Mouse (Mus musculus): ENCODE data around the gene Olfr286. TPM values are rescaled to one million over a fixed set of nuclear protein-coding genes. Genes with fewer than 3 reads are reported as not detected.

Olfr286 gene
- total RNA-seq (2014; rRNA removed) (0.26 TPM in 1 of 2 replicates, not detected in the other), polyA plus RNA-seq (2015; fragmentation: Nextera tagmentation; extraction: Ambion mirVana) (not detected in 2 replicates)

- Histone ChIP-seq H3K9ac (replicated peaks; ENCODE audit: low read length) (no peak within 1 kb of the TSS), H3K4me3 (ENCODE audit: low read length) (no peak within 1 kb of the TSS), H3K4me1 (ENCODE audit: insufficient read depth, low read length) (no peaks in the 10 kb centered on the region), H3K9me3 (ENCODE audit: low read length) (no peaks in the 10 kb centered on the region), H3K36me3 (ENCODE audit: insufficient read depth, low read length) (no peaks in the 10 kb centered on the region), H3K27me3 (ENCODE audit: insufficient read depth, low read length) (no peaks in the 10 kb centered on the region), H3K27ac (no peak within 1 kb of the TSS), H3K4me2 (ENCODE audit: low read depth, low read length) (no peak within 1 kb of the TSS)
- DNase-seq (ENCODE audit: low spot score), result no peak
- ATAC-seq, result no peak
- WGBS, result 83% methylated on average over 4 of the region's 4 CpGs
- no peak for TF ChIP-seq CTCF (IDR thresholded peaks at IDR 0.05; ENCODE audit: low read depth)
Measured at GRCm38 (mm10) chr15:98234350-98234749, at the start of gene Olfr286. Olfr286 (minus strand) TSS chr15:98234450.

GRCm38 (mm10) chr15:98257776-98258175 lies 23.5 kb upstream of the Olfr286 start:
- no peak overlapping the region for H3K4me2 ChIP-seq (ENCODE audit: low read depth, low read length)
- WGBS, result 88% methylated on average over 7 of the region's 7 CpGs
- no peak for TF ChIP-seq CTCF (IDR thresholded peaks at IDR 0.05; ENCODE audit: low read depth)

GRCm38 (mm10) chr15:98257193-98257592 lies 22.9 kb upstream of the Olfr286 start, which contains the start of gene H1fnt:
H1fnt (minus strand) TSS chr15:98257293.
- Histone ChIP-seq H3K9ac (replicated peaks; ENCODE audit: low read length) (no peak within 1 kb of the TSS), H3K4me2 (ENCODE audit: low read depth, low read length) (no peak within 1 kb of the TSS), H3K27me3 (ENCODE audit: insufficient read depth, low read length) (no peaks in the 10 kb centered on the region), H3K4me1 (ENCODE audit: insufficient read depth, low read length) (no peaks in the 10 kb centered on the region), H3K9me3 (ENCODE audit: low read length) (no peaks in the 10 kb centered on the region), H3K4me3 (ENCODE audit: low read length) (no peak within 1 kb of the TSS), H3K36me3 (ENCODE audit: insufficient read depth, low read length) (no peaks in the 10 kb centered on the region), H3K27ac (no peak within 1 kb of the TSS)
- 83% methylated on average over 8 of the region's 8 CpGs for WGBS
- no peak for TF ChIP-seq CTCF (IDR thresholded peaks at IDR 0.05; ENCODE audit: low read depth)
- ATAC-seq (no peak), DNase-seq (ENCODE audit: low spot score) (no peak)

More at GRCm38 (mm10) chr15:98257776-98258175, 23.5 kb upstream of the Olfr286 start:
- Histone ChIP-seq H3K27me3 (ENCODE audit: insufficient read depth, low read length) (no peaks in the 10 kb centered on the region), H3K9me3 (ENCODE audit: low read length) (no peaks in the 10 kb centered on the region), H3K27ac (no peak overlapping the region), H3K4me1 (ENCODE audit: insufficient read depth, low read length) (no peaks in the 10 kb centered on the region), H3K36me3 (ENCODE audit: insufficient read depth, low read length) (no peaks in the 10 kb centered on the region), H3K4me3 (ENCODE audit: low read length) (no peak overlapping the region), H3K9ac (replicated peaks; ENCODE audit: low read length) (no peak overlapping the region)
- ATAC-seq, result no peak
- no peak for DNase-seq (ENCODE audit: low spot score)

- Histone ChIP-seq H3K27me3 (ENCODE audit: insufficient read depth, low read length) (no peaks in the 10 kb centered on the region), H3K9ac (replicated peaks; ENCODE audit: low read length) (no peak overlapping the region), H3K4me1 (ENCODE audit: insufficient read depth, low read length) (no peaks in the 10 kb centered on the region), H3K9me3 (ENCODE audit: low read length) (no peaks in the 10 kb centered on the region), H3K4me2 (ENCODE audit: low read depth, low read length) (no peak overlapping the region), H3K4me3 (ENCODE audit: low read length) (no peak overlapping the region), H3K27ac (no peak overlapping the region), H3K36me3 (ENCODE audit: insufficient read depth, low read length) (no peaks in the 10 kb centered on the region)
- ATAC-seq, result no peak
- DNase-seq (ENCODE audit: low spot score), result no peak
- TF ChIP-seq CTCF (IDR thresholded peaks at IDR 0.05; ENCODE audit: low read depth), result no peak
- WGBS, result 83% methylated on average over 13 of the region's 13 CpGs
Measured at GRCm38 (mm10) chr15:98256271-98256670, 22.0 kb upstream of the Olfr286 start.

GRCm38 (mm10) chr15:98235442-98235841 lies 1.2 kb upstream of the Olfr286 start:
- no peaks in the 10 kb centered on the region for H3K9me3 ChIP-seq (ENCODE audit: low read length)
- H3K4me1 ChIP-seq (ENCODE audit: insufficient read depth, low read length), result no peaks in the 10 kb centered on the region
- no peak for ATAC-seq
- H3K27ac ChIP-seq, result no peak overlapping the region
- no peak overlapping the region for H3K4me3 ChIP-seq (ENCODE audit: low read length)
- no peak for DNase-seq (ENCODE audit: low spot score)
- H3K9ac ChIP-seq (replicated peaks; ENCODE audit: low read length), result no peak overlapping the region
- no peaks in the 10 kb centered on the region for H3K36me3 ChIP-seq (ENCODE audit: insufficient read depth, low read length)
- TF ChIP-seq CTCF (IDR thresholded peaks at IDR 0.05; ENCODE audit: low read depth), result no peak
- H3K4me2 ChIP-seq (ENCODE audit: low read depth, low read length), result no peak overlapping the region
- 86% methylated on average over 4 of the region's 4 CpGs for WGBS
- no peaks in the 10 kb centered on the region for H3K27me3 ChIP-seq (ENCODE audit: insufficient read depth, low read length)

- 68% methylated on average over 7 of the region's 7 CpGs for WGBS
- H3K4me2 ChIP-seq (ENCODE audit: low read depth, low read length), result no peak overlapping the region
Measured at GRCm38 (mm10) chr15:98226096-98226495, 8.2 kb downstream of the Olfr286 start.

GRCm38 (mm10) chr15:98225610-98226009 lies 8.6 kb downstream of the Olfr286 start:
- Histone ChIP-seq H3K4me1 (ENCODE audit: insufficient read depth, low read length) (no peaks in the 10 kb centered on the region), H3K4me3 (ENCODE audit: low read length) (no peak overlapping the region), H3K9me3 (ENCODE audit: low read length) (no peaks in the 10 kb centered on the region), H3K36me3 (ENCODE audit: insufficient read depth, low read length) (no peaks in the 10 kb centered on the region), H3K4me2 (ENCODE audit: low read depth, low read length) (no peak overlapping the region), H3K9ac (replicated peaks; ENCODE audit: low read length) (no peak overlapping the region), H3K27ac (no peak overlapping the region), H3K27me3 (ENCODE audit: insufficient read depth, low read length) (no peaks in the 10 kb centered on the region)
- TF ChIP-seq CTCF (IDR thresholded peaks at IDR 0.05; ENCODE audit: low read depth), result no peak
- 44% methylated on average over 16 of the region's 16 CpGs for WGBS
- DNase-seq (ENCODE audit: low spot score), result peak; percentile 1
- ATAC-seq, result no peak

More at GRCm38 (mm10) chr15:98226096-98226495, 8.2 kb downstream of the Olfr286 start:
- Histone ChIP-seq H3K4me1 (ENCODE audit: insufficient read depth, low read length) (no peaks in the 10 kb centered on the region), H3K4me3 (ENCODE audit: low read length) (no peak overlapping the region), H3K27me3 (ENCODE audit: insufficient read depth, low read length) (no peaks in the 10 kb centered on the region), H3K9me3 (ENCODE audit: low read length) (no peaks in the 10 kb centered on the region), H3K27ac (no peak overlapping the region), H3K36me3 (ENCODE audit: insufficient read depth, low read length) (no peaks in the 10 kb centered on the region), H3K9ac (replicated peaks; ENCODE audit: low read length) (no peak overlapping the region)
- TF ChIP-seq CTCF (IDR thresholded peaks at IDR 0.05; ENCODE audit: low read depth), result no peak
- ATAC-seq (no peak), DNase-seq (ENCODE audit: low spot score) (no peak)
